Mouse (Mus musculus) retina, embryonic 14.5 days (tissue): ENCODE measurements around the gene H6pd.

Experiments
- DNase-seq: peaks from one replicate; pipeline ENCODE4 v3.0.0-alpha.2; 2015; ENCODE audit warnings: low spot score

H6pd gene

GRCm38 (mm10) chr4:150019741-150020380 lies 11.0 kb upstream of the H6pd start:
- peak; percentile 50 for DNase-seq

GRCm38 (mm10) chr4:150015436-150015835 lies 6.6 kb upstream of the H6pd start:
- DNase-seq: no peak

GRCm38 (mm10) chr4:150014378-150015091 lies 5.7 kb upstream of the H6pd start:
- no peak for DNase-seq

- no peak for DNase-seq
These were observed 5.0 kb upstream of the H6pd start for GRCm38 (mm10) chr4:150013805-150014204.

- DNase-seq: no peak
These were observed 4.4 kb upstream of the H6pd start for GRCm38 (mm10) chr4:150013186-150013690.

GRCm38 (mm10) chr4:150012322-150012723 lies 3.5 kb upstream of the H6pd start:
- DNase-seq: no peak

- no peak for DNase-seq
These were observed 2.9 kb upstream of the H6pd start for GRCm38 (mm10) chr4:150011564-150012321.

- no peak for DNase-seq
These were observed 1.4 kb upstream of the H6pd start for GRCm38 (mm10) chr4:150010054-150010730.

GRCm38 (mm10) chr4:150009587-150009930 lies 736 bp upstream of the H6pd start:
- DNase-seq: no peak

GRCm38 (mm10) chr4:150008325-150008852 lies 434 bp downstream of the H6pd start:
- peak; percentile 85 for DNase-seq

- DNase-seq: no peak
These were observed 1.4 kb downstream of the H6pd start for GRCm38 (mm10) chr4:150007444-150007843.

GRCm38 (mm10) chr4:150006991-150007390 lies 1.8 kb downstream of the H6pd start:
- DNase-seq: no peak

GRCm38 (mm10) chr4:150006122-150006854 lies 2.5 kb downstream of the H6pd start:
- DNase-seq: no peak

GRCm38 (mm10) chr4:150005231-150005630 lies 3.6 kb downstream of the H6pd start:
- DNase-seq: no peak

GRCm38 (mm10) chr4:150003641-150004040 lies 5.2 kb downstream of the H6pd start:
- DNase-seq: no peak

GRCm38 (mm10) chr4:150003021-150003580 lies 5.7 kb downstream of the H6pd start:
- DNase-seq: no peak

GRCm38 (mm10) chr4:150002021-150002528 lies 6.7 kb downstream of the H6pd start:
- no peak for DNase-seq

- no peak for DNase-seq
These were observed 7.5 kb downstream of the H6pd start for GRCm38 (mm10) chr4:150001221-150001860.

GRCm38 (mm10) chr4:149999931-150000555 lies 8.8 kb downstream of the H6pd start:
- DNase-seq: no peak

GRCm38 (mm10) chr4:149999510-149999900 lies 9.3 kb downstream of the H6pd start:
- no peak for DNase-seq
